Mouse (Mus musculus): ENCODE results near the gene Nfe2l3.
"Not testable (repeated sequence)": the region's sequence is repeated elsewhere in the genome, so short reads cannot be mapped to it uniquely, and the experiment has no call there.

The Nfe2l3 gene

DNA sequence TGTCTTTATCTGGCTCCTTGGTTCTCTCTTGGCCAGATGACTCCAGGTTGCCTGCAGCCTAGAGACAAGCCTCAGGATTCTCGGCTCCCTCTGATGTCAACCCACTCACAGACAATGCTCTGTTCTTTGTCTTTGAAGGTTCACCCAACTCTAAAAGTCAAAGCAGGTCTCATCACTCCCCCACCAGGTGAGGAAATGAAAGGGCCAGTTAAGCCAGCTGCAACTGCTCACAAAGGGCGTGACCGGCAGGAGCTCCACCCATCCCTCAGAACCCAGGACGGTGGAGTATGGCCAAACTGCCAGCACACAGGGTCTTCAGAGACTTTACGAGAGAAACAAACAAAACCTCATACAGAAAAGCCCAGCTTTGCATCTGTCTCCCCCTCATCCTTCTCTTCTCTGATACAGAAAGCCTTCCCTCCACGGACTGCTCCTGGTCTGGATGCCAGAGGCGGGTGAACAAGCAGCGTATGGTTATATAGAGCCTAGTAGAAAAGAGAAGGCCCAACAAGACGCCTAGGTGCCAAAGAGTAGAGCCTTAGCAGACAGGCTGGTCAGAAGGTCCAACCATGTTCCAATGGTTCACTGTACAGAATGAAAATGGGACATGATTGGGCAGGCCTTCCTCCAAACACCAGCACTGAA lies 9.8 kb downstream of the Nfe2l3 start:
- no peak for DNase-seq (ENCODE audit: low read depth, low spot score)

DNA sequence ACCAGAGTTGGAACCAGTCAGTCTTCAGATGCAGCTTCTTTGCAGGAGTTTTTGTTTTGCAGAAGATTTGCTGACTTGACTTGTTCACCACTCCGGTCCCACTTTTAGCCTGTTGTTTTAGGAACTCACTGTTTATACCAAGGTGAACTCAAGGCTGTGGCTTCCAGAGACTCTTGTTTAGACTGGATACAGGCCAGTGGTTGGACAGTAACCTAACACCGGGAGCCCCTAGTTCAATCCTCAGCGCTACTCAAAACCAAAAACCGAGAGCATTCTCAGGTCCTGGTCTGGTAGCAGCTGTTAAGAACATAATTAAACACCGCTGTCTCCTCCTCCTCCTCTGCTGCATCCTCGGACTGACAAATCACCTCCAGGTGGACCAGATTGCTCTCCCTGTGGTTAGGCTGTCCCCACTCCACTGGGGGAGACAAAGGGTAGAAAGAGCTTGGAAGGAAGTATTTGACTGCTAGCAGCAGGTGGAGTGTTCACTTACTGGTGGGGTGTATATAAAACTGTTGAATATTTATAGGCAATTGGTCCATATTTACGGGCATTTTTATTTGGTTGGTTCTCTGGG lies 20.5 kb downstream of the Nfe2l3 start:
- no peak for DNase-seq (ENCODE audit: low read depth, low spot score)

DNA sequence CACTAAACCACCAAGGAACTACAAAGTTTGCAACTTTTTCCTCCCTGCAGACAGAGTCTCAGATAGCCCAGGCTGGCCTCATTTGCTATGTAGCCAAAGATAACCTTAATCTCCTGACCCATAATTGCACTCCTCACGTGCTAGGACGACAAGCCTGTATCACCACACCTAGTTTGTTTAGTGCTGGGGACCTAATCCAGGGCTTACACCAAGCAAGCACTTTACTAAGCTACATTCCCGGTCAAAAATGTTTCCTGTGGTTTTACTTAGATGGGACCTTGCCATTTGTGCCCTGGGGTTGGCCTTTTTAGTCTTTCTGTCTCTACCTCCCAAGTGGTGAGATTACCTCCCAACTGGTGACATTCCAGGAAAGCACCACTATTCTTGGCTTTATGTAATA lies 22.5 kb downstream of the Nfe2l3 start:
- DNase-seq (ENCODE audit: low read depth, low spot score): no peak

DNA sequence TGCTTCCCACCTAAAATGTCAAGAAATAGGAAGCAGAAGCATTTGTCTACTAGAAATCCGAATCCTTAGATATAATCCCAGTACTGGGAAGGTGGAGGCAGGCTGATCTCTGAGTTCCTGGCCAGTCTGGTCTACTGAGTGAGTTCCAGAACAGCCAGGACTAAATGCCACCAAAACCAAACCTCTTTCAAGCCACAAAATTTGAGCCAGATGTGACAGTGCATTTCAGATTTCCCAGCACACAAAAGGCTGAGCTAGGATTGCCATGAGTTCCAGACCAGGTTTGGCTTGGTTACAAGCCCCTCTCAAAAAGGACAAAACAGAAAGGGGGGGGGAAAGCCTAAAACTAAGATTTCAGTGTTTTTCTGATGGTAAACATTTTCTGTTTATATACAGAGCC lies 23.7 kb downstream of the Nfe2l3 start:
- no peak for DNase-seq (ENCODE audit: low read depth, low spot score)

DNA sequence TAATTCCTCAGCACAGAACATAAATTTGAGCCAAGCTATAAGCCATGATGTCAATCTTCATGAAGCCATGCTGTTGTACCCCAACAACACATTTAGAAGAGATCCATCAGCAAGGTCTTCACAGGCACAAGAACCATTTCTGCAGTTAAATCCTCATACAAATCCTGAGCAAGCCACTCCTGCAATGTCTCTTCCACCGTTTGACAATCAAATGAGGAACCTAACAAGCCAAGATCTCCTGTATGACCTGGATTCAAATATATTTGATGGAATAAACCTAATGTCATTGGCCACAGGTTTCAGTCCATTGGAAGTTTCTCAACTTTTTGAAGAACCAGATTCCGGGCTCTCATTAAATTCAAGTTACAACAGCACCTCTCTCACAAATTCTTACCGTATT lies 24.8 kb downstream of the Nfe2l3 start:
- DNase-seq (ENCODE audit: low read depth, low spot score): no peak

DNA sequence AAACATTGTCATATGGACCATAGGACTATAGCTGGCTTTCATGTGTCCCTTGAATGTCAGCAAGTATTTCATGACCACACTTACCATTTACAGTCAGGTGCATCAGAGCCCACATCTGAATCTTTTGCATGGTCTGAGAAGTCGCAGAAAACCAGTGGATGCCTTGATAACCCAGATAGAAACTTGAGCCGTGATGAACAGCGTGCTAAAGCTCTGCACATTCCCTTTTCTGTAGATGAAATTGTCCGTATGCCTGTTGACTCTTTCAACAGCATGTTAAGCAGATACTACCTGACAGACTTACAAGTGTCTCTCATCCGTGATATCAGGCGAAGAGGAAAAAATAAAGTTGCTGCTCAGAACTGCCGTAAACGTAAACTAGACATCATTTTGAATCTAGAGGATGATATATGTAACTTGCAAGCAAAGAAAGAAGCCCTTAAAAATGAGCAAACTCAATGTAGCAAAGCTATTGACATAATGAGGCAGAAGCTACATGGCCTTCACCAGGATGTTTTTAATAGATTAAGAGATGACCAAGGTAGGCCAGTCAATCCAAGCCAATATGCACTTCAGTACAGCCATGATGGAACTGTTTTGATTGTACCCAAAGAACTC lies 25.4 kb downstream of the Nfe2l3 start:
- DNase-seq (ENCODE audit: low read depth, low spot score): no peak

DNA sequence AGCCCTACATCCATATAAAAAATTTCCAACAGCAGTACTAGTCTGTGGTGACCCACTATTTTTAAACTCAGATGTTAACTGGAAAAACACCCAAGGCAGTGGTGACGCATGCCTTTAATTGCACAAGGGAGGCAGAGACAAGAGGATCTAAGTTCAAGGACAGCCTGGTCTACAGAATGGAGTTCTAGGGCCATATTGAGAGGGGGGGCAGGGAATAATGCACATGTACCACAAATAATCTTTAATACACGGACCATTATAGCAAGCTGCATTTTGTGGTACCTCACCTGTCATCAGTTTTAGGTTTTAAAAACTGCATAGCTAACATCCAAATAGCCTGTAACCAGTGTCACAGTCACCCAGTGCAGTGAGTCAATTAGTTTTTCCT lies 26.4 kb downstream of the Nfe2l3 start:
- no peak for DNase-seq (ENCODE audit: low read depth, low spot score)

DNA sequence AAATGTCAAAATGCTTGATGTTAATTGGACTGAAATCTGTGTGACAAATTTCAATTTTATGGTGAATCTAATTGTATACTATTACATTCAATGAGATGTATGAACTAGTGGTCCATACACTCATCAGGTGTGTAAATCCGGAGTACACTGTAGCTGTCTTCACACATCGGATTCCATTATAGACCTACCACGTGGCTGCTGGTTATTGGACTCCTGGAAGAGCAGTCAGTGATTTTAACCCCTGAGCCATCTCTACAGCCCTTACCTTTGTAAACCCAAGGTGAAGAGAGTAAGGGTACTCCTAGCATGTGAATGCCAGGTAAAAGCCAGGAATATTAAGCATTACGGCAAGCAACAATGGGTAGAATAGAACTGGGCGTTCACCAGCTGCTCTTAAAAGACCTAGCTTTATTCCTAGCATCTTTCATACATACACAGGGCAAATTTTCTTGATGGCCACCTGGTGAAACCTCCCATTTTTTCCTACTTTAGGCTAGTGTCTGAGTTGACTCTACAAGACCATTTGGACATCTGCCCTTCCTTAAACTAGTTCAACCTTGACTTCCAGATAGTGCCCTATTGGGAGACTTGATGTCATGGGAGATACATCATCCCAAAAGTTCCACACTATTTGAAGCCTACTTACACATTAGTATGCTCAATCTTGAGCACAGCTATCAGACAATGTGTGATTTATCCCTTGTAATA lies 27.0 kb downstream of the Nfe2l3 start:
- peak; percentile 57 for DNase-seq (ENCODE audit: low read depth, low spot score)

DNA sequence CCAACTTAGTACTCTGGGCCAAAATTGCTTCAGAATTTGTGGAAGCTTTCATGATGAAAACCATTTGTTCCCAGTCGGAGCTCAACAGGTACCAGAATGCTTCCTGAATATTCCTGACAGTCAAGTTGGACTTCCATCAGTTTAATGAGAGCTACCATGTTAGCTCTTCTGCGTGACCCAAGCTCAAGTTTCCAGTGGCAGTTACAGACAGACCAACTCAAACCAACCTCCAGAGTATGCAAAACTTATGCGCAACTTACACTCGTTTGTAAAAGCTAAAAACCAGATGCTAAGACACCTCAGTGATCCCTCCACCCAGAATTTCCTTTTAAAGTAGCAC lies 27.5 kb downstream of the Nfe2l3 start:
- no peak for DNase-seq (ENCODE audit: low read depth, low spot score)

DNA sequence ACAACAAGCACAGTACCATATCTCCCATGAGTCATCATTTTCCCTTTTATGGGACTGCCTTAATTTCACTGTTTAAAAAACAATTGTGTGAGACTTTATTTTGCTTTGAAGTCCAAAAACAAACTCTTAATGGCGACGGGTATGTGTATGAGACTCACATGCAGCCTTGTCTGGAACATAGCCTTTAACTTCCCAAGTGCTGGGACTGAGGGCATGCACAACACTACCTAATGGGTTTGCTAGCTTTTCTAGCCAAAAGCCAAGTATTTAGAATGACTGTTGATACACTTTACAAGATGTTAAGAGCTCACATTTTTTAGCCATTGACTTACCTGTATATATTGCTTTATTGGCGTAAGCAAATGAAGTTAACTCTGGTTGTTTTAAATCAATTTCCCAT lies 27.9 kb downstream of the Nfe2l3 start:
- no peak for DNase-seq (ENCODE audit: low read depth, low spot score)

DNA sequence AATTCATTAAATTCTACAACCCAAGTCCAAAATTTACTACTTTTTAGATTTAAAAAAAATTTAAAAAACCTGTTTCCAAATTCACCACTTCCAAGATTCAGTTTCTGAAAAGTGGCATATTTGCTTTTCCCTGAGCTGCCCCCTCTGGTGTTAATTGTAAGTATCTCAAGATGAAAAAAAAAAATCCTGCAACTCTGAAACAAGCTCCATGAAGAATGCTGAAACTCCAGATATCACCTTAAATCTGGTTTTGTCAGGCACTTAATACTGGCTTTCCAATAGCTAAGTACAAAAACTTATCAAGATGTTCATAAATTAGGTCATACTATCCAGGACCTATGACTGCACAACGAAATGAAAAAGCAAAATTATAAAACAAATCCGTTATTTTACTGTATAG lies 35.2 kb downstream of the Nfe2l3 start:
- DNase-seq (ENCODE audit: low read depth, low spot score): no peak

DNA sequence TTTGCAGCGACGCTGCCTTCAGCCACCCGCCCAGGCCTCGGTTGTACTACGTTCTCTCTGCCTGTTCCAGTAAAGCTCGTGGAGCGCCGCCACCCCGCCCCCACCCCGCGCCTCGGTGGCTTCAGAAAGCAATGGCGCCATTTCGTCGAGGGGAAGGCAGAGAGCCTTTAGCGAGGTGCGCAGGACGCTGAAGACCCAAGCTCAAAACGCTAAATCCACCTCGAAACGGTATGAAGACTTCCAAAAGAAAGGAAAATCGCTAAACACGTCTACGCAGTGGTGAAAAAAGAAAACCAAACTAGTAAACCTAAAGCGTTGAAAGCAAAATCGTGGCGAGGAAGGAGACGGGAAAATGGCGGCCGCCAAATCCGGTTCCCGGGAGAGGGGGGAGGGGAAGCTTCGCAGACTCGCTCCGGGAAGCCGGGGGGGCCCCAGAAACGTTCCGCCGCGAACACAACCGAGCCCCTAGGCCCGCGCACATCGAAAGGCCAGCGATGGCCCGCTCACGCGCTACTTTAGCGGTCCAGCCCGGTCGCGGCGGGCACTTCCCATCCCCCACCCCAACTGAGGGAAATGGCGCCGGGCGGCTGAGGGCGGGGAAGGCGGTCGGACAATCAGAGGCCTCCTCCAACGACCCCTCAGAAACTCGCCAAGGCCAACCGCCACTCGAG lies 36.6 kb downstream of the Nfe2l3 start:
- DNase-seq (ENCODE audit: low read depth, low spot score): peak; percentile 78

DNA sequence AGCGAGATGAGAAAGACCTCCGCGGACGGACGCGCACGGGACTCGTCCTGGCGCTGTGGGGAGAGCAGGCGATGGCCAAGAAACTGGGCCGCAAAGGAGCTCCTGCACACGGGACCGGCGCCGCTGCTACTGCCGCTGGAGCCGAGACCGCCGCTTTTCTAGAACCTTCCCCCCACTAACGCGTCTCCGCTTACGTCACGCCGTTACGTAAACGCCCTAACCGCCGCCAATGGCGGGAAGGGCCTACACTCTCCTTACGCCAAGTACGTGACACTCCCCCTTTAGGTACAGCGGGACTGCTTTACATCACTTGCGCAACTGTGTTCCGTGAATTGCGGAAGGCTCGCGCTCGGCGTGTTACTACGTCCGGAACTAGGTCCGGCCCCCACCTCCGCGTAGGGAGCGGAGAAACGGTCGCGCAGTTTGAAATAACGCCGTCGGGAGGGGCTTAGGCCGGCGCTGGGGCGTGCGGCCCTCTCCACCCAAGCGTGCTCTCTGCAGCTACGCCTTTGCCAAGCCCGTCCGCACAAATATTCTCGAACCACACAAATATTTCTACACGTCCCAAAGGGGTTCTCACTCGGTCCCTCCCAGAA lies 37.3 kb downstream of the Nfe2l3 start, which contains the start of gene Hnrnpa2b1:
Gene Hnrnpa2b1, minus strand, starts transcription at position 180 of the 596 bp plus-strand sequence.
- peak; percentile 100 for DNase-seq (ENCODE audit: low read depth, low spot score)

DNA sequence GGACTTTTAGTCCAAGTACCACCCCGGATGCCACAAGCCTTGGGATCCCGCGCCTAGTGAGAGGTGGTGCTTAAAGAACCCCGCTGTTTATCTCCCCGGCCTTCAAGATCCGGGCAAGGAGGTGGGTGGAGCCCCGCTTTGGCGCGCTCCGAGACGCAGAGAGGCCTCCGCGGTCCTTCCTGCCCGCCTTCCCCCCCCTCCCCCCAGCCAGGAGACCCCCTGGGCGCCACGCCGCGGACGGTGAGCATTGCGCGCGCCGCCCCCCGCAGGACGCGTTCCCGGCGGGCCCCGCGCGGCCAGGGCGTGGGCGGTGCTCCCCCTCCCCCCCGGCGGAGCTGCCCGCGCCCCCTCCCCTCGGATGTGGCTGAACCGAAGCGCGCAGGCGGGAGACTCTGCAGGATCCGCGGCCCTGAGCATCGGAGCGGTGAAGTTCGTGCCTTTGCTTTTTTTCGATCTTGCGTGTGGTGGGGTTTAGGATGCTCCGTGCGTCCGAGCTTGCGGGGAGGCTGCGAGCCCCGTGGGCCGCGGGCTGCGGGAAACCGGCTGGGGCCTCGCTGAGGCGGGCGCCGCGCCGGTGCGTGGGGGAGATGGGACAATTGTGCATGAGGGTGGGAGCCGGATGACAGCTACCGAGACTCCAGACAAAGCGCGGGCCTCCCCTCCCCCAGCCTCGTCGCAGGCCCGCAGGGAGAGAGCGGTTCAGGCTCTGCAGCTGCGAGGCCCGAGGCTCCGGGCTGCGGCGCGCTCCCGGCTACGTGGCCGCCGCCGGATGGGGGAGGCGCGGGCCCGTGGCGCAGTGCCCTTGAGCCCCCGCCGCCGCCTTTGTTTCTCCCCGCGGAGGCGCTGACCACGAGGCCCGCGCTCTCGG lies 38.1 kb downstream of the Nfe2l3 start, which contains the start of gene Cbx3:
Gene Cbx3, plus strand, starts transcription at position 50 of the 868 bp plus-strand sequence.
- peak; percentile 90 for DNase-seq (ENCODE audit: low read depth, low spot score)

DNA sequence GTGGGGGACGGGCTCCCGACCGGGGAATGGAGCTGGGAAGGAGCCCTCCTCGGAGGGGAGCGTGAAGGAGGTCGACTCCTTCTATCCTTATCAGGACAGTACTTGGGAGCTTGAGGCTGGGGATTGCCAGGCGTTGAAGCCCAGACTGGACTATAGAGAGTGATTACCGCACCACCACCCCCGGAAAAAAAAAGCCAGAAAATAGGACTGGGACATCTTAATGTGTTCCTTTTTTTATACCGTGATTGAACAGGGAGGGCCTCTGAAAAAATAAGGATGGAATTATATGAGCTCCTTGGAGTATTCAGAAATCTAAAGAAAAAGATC lies 38.7 kb downstream of the Nfe2l3 start:
- DNase-seq (ENCODE audit: low read depth, low spot score): no peak

DNA sequence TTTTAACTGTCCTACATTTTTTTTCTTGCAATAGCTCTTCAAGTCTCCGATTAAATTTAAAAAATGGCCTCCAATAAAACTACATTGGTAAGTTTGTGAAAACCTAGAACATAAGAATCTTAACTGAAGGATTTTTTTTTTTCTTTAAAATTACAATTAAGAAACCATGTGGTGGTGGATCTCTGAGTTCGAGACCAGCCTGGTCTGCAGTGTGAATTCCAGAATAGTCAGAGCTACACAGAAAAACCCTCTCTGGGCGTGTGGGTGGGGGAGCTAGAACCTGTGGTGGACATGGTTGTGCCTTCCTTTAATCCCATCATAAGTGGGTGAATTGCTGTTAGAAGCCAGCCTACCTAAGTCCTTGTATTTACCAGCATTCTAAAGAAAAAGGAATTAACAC lies 39.3 kb downstream of the Nfe2l3 start:
- no peak for DNase-seq (ENCODE audit: low read depth, low spot score)

DNA sequence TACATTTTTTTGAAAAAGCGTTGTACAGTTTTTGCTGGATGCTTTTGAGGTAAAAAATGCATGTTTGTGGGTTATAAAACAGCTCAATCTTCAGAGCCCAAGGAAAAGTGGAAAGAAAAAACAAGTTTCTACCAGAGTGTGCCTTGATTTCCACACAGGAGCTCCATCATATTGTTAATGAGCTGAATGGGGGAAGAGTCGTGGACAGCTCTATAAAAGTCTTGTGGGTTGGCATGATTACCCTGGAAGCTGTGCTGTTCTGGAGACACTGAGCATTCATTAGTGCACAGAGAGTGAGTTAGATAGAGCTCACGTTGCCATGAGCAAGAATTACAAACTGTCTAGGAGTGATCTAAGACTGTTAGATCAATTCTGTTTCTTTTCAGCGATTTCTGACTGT lies 39.7 kb downstream of the Nfe2l3 start:
- no peak for DNase-seq (ENCODE audit: low read depth, low spot score)

DNA sequence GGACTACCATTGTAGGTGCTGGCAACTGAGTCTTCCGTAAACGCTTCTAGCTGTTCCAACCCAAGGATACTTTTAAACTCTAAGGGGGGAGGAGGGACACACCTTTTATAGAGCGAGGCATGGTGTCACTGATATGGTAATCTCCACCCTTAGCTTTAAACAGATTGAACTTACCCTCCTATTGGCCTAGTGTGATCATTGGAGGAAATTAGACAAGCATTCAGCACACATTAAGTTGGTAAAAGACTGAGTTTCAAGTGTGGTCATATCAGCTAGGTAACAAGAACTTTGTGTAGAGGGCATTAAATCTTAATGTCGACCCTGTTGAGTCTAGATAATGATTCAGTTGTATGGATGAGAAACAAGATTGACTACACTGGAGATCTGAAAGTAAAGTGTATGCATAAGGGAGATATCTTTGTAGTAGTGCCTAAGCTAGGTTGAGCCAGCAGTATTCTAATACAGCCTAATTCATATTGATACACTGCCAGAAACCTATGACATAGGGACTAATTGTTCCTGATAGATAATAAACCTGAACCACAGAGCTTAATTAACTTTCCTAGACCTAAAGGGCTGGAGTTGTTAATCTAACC lies 46.8 kb downstream of the Nfe2l3 start:
- no peak for DNase-seq (ENCODE audit: low read depth, low spot score)

DNA sequence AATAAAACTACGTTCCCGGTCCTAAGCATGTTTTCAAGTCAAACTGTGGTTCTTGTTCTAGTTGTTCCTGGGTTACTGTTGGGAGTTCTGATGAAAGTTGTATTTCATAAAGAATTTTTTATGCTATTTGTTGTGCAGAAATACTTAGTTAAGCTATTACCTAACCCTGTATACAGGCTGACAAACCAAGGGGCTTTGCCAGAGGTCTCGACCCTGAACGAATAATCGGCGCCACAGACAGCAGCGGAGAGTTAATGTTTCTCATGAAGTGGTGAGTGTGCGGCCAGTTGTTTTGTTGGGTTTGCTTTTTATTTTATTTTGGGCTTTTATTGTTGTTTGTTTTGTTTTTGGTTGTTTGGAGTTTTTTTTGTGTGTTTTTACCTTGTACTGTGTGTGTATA lies 49.1 kb downstream of the Nfe2l3 start:
- no peak for DNase-seq (ENCODE audit: low read depth, low spot score)

DNA sequence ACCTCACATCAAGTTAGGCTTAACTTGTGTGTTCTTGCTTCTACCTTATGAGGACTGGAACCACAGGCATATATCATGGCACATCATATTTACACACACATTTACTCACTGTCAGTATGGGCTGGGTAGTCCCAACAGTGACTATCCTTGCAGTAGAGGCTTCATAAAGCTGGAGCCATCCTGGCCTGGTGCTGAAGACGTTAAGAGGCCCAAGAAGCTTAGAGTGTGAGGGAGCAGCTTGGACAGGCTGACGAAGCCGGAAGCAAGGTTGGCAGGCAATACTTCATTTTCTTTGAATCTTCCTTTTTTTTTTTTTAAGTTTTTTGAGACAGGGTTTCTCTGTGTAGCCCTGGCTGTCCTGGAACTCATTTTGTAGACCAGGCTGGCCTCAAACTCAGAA lies 51.4 kb downstream of the Nfe2l3 start:
- no peak for DNase-seq (ENCODE audit: low read depth, low spot score)

DNA sequence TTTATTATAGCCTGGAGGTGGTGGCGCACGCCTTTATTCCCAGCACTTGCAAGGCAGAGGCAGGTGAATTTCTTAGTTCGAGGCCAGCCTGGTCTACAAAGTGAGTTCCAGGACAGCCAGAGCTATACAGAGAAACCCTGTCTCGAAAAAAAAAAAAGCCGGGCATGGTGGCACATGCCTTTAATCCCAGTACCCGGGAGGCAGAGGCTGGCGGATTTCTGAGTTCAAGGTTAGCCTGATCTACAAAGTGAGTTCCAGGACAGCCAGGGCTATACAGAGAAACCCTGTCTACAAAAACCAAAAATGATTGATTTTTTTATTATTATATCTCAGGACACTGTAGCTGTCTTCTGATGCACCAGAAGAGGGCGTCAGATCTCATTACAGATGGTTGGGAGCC lies 52.1 kb downstream of the Nfe2l3 start:
- DNase-seq (ENCODE audit: low read depth, low spot score): not testable (repeated sequence)
